Mouse (Mus musculus): ENCODE data around the gene Notch3.
"Not testable (repeated sequence)": the region's sequence is repeated elsewhere in the genome, so short reads cannot be mapped to it uniquely, and the experiment has no call there.

- TF ChIP-seq POLR2A (IDR thresholded peaks at IDR 0.05; ENCODE audit: low read depth, low read length); CTCF (IDR thresholded peaks at IDR 0.05; ENCODE audit: extremely low read depth, insufficient read depth, insufficient read length, insufficient replicate concordance): not testable (repeated sequence)
Measured at GRCm38 (mm10) chr17:32098905-32099304, 67.7 kb downstream of the Notch3 start.
